Mouse (Mus musculus): ENCODE results near the gene Oxct1. TPM values are rescaled to one million over a fixed set of nuclear protein-coding genes. Genes with fewer than 3 reads are reported as not detected.

Oxct1 gene
- total and polyA plus RNA-seq, 3 experiments, result 304 to 1,524 (median 1,394) TPM

- TF ChIP-seq POLR2A (IDR thresholded peaks at IDR 0.05; ENCODE audit: insufficient read depth, low read depth, low read length) (no peak), CTCF (IDR thresholded peaks at IDR 0.05) (no peak), EP300 (IDR thresholded peaks at IDR 0.05; ENCODE audit: insufficient read depth, low read depth, low read length) (no peak)
- Histone ChIP-seq H3K9ac (ENCODE audit: low read depth, low read length) (no peak overlapping the region), H3K79me2 (replicated peaks; ENCODE audit: control insufficient read depth, insufficient read depth, low read length) (no peaks in the 10 kb centered on the region), H3K36me3 (ENCODE audit: control insufficient read depth, insufficient read depth, low read length) (no peaks in the 10 kb centered on the region), H3K4me3 (no peak overlapping the region), H3K27me3 (ENCODE audit: control insufficient read depth, insufficient read depth, low read length) (no peaks in the 10 kb centered on the region), H3K4me1 (ENCODE audit: control insufficient read depth, insufficient read depth, low read length) (no peaks in the 10 kb centered on the region), H3K27ac (no peak overlapping the region)
- DNase-seq, result no peak
- intact Hi-C loops (cut with DNase I), result no loop called here
- WGBS, result 92% methylated on average over 12 of the region's 12 CpGs
Measured at GRCm38 (mm10) chr15:4139516-4139915, 113.3 kb downstream of the Oxct1 start.

- no peak for DNase-seq
- Histone ChIP-seq H3K4me1 (ENCODE audit: control insufficient read depth, insufficient read depth, low read length) (no peaks in the 10 kb centered on the region), H3K27ac (no peak overlapping the region), H3K9ac (ENCODE audit: low read depth, low read length) (no peak overlapping the region), H3K4me3 (no peak overlapping the region), H3K79me2 (replicated peaks; ENCODE audit: control insufficient read depth, insufficient read depth, low read length) (no peaks in the 10 kb centered on the region), H3K27me3 (ENCODE audit: control insufficient read depth, insufficient read depth, low read length) (no peaks in the 10 kb centered on the region), H3K36me3 (ENCODE audit: control insufficient read depth, insufficient read depth, low read length) (no peaks in the 10 kb centered on the region)
- 88% methylated on average over 5 of the region's 5 CpGs for WGBS
- no peak for TF ChIP-seq POLR2A (IDR thresholded peaks at IDR 0.05; ENCODE audit: insufficient read depth, low read depth, low read length)
- TF ChIP-seq EP300 (IDR thresholded peaks at IDR 0.05; ENCODE audit: insufficient read depth, low read depth, low read length), result no peak
- intact Hi-C loops (cut with DNase I), result no loop called here
Measured at GRCm38 (mm10) chr15:4145352-4145751, 119.2 kb downstream of the Oxct1 start.

- H3K79me2 ChIP-seq (replicated peaks; ENCODE audit: control insufficient read depth, insufficient read depth, low read length), result no peaks in the 10 kb centered on the region
- H3K27me3 ChIP-seq (ENCODE audit: control insufficient read depth, insufficient read depth, low read length), result no peaks in the 10 kb centered on the region
- no peaks in the 10 kb centered on the region for H3K36me3 ChIP-seq (ENCODE audit: control insufficient read depth, insufficient read depth, low read length)
- H3K4me3 ChIP-seq, result no peak overlapping the region
- H3K9ac ChIP-seq (ENCODE audit: low read depth, low read length), result no peak overlapping the region
- no peak for DNase-seq
- TF ChIP-seq EP300 (IDR thresholded peaks at IDR 0.05; ENCODE audit: insufficient read depth, low read depth, low read length) (no peak), CTCF (IDR thresholded peaks at IDR 0.05) (no peak), POLR2A (IDR thresholded peaks at IDR 0.05; ENCODE audit: insufficient read depth, low read depth, low read length) (no peak)
- H3K4me1 ChIP-seq (ENCODE audit: control insufficient read depth, insufficient read depth, low read length), result no peaks in the 10 kb centered on the region
- WGBS, result 87% methylated on average over 2 of the region's 2 CpGs
- no peak overlapping the region for H3K27ac ChIP-seq
- intact Hi-C loops (cut with DNase I), result no loop called here
Measured at GRCm38 (mm10) chr15:4147700-4148099, 121.5 kb downstream of the Oxct1 start.

- Histone ChIP-seq H3K4me3 (no peak overlapping the region), H3K79me2 (replicated peaks; ENCODE audit: control insufficient read depth, insufficient read depth, low read length) (no peaks in the 10 kb centered on the region), H3K4me1 (ENCODE audit: control insufficient read depth, insufficient read depth, low read length) (no peaks in the 10 kb centered on the region), H3K27me3 (ENCODE audit: control insufficient read depth, insufficient read depth, low read length) (no peaks in the 10 kb centered on the region), H3K9ac (ENCODE audit: low read depth, low read length) (no peak overlapping the region), H3K36me3 (ENCODE audit: control insufficient read depth, insufficient read depth, low read length) (no peaks in the 10 kb centered on the region; the same call in 1 of the 2 replicates), H3K27ac (no peak overlapping the region)
- intact Hi-C loops (cut with DNase I), result no loop called here
- DNase-seq, result no peak
- WGBS, result 88% methylated on average over 8 of the region's 8 CpGs
- TF ChIP-seq POLR2A (IDR thresholded peaks at IDR 0.05; ENCODE audit: insufficient read depth, low read depth, low read length) (no peak), EP300 (IDR thresholded peaks at IDR 0.05; ENCODE audit: insufficient read depth, low read depth, low read length) (no peak), CTCF (IDR thresholded peaks at IDR 0.05) (no peak)
Measured at GRCm38 (mm10) chr15:4148649-4149389, 122.6 kb downstream of the Oxct1 start.

GRCm38 (mm10) chr15:4154646-4155045 is 128.5 kb downstream of the Oxct1 start:
- Histone ChIP-seq H3K36me3 (ENCODE audit: control insufficient read depth, insufficient read depth, low read length) (peaks cover 2% of the 10 kb centered on the region; the same call in 1 of the 2 replicates), H3K27ac (no peak overlapping the region), H3K4me1 (ENCODE audit: control insufficient read depth, insufficient read depth, low read length) (no peaks in the 10 kb centered on the region), H3K27me3 (ENCODE audit: control insufficient read depth, insufficient read depth, low read length) (no peaks in the 10 kb centered on the region), H3K79me2 (replicated peaks; ENCODE audit: control insufficient read depth, insufficient read depth, low read length) (no peaks in the 10 kb centered on the region), H3K4me3 (no peak overlapping the region), H3K9ac (ENCODE audit: low read depth, low read length) (no peak overlapping the region)
- no peak for DNase-seq
- 86% methylated on average over 4 of the region's 4 CpGs for WGBS
- intact Hi-C loops (cut with DNase I), result no loop called here
- no peak for TF ChIP-seq POLR2A (IDR thresholded peaks at IDR 0.05; ENCODE audit: insufficient read depth, low read depth, low read length)
- TF ChIP-seq CTCF (IDR thresholded peaks at IDR 0.05), result no peak
- TF ChIP-seq EP300 (IDR thresholded peaks at IDR 0.05; ENCODE audit: insufficient read depth, low read depth, low read length), result no peak

GRCm38 (mm10) chr15:4167946-4168345 is 141.8 kb downstream of the Oxct1 start:
- Histone ChIP-seq H3K9ac (ENCODE audit: low read depth, low read length) (no peak overlapping the region), H3K4me3 (no peak overlapping the region), H3K27me3 (ENCODE audit: control insufficient read depth, insufficient read depth, low read length) (no peaks in the 10 kb centered on the region), H3K27ac (no peak overlapping the region), H3K4me1 (ENCODE audit: control insufficient read depth, insufficient read depth, low read length) (no peaks in the 10 kb centered on the region), H3K36me3 (ENCODE audit: control insufficient read depth, insufficient read depth, low read length) (no peaks in the 10 kb centered on the region), H3K79me2 (replicated peaks; ENCODE audit: control insufficient read depth, insufficient read depth, low read length) (no peaks in the 10 kb centered on the region)
- intact Hi-C loops (cut with DNase I), result no loop called here
- WGBS, result 71% methylated on average over 2 of the region's 2 CpGs
- DNase-seq, result no peak
- no peak for TF ChIP-seq CTCF (IDR thresholded peaks at IDR 0.05)
- TF ChIP-seq EP300 (IDR thresholded peaks at IDR 0.05; ENCODE audit: insufficient read depth, low read depth, low read length), result no peak
- no peak for TF ChIP-seq POLR2A (IDR thresholded peaks at IDR 0.05; ENCODE audit: insufficient read depth, low read depth, low read length)
